Mouse (Mus musculus): Measurements from ENCODE around the gene Nbea.

Nbea gene

DNA sequence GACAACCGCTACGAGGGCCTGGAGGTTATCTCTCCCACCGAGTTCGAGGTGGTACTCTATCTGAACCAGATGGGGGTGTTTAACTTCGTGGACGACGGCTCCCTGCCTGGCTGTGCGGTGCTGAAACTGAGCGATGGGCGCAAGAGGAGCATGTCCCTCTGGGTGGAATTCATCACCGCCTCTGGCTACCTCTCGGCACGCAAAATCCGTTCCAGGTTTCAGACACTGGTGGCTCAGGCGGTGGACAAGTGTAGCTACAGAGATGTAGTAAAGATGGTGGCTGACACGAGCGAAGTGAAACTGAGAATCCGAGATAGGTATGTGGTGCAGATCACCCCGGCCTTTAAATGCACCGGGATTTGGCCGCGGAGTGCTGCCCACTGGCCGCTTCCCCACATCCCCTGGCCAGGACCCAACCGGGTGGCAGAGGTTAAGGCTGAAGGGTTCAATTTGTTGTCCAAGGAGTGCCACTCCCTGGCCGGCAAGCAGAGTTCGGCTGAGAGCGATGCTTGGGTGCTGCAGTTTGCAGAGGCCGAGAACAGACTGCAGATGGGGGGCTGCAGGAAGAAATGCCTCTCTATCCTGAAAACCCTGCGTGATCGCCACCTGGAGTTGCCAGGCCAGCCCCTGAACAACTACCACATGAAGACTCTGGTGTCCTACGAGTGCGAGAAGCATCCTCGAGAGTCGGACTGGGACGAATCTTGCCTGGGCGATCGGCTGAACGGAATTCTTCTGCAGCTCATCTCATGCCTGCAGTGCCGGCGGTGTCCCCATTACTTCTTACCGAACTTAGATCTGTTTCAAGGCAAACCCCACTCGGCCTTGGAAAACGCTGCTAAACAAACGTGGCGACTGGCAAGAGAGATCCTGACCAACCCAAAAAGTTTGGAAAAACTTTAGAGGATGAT lies 400.1 kb downstream of the Nbea start:
- 73% methylated on average over 45 of the region's 45 CpGs for WGBS

DNA sequence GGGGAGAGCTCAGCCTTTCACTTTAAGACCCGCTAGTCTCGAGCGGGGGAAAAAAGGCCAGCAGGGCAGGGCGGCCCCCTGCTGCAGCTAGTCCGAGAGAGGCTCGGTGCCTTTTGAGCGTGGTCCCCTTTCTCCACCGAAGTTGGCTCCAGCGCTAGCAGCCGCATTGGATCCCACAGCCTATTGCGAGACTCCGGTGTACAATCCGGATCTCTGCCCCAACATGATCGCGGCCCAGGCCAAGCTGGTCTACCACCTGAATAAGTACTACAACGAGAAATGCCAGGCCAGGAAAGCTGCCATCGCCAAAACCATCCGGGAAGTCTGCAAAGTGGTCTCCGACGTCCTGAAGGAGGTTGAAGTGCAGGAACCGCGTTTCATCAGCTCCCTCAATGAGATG lies 400.7 kb downstream of the Nbea start:
- WGBS, result 67% methylated on average over 22 of the region's 22 CpGs

DNA sequence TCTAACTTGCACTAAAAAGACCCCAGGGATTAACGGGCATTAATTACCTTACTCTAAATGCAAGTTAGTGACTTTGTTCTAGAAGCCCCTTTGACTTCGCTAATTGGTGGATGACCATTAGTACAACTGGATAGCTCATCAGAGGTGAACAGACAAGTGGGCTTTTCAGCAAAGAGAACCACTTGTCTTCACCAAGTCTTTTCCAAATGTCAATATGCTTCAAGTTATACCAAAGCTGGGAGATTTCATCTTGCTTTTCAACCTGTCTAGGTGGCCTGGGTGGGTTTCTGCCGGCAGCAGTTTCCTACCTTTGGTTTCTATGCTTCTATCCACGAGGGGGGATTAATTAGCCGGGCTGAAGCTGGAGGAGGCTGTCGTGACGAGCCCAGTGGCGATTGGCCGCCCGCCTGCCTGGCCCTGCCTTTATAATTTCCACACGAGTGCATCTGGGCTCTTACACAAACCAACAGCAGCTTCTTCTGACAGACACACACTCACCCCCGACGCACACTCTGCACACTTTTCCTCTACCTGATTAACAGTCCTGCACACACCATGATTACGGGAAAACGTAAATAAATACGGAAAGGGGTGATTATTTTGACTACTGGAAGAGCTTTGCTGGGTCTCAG lies 401.3 kb downstream of the Nbea start, which contains the start of gene Mab21l1:
Mab21l1 (plus strand) TSS at position 455 of the 632 bp plus-strand sequence.
- 59% methylated on average over 16 of the region's 16 CpGs for WGBS

DNA sequence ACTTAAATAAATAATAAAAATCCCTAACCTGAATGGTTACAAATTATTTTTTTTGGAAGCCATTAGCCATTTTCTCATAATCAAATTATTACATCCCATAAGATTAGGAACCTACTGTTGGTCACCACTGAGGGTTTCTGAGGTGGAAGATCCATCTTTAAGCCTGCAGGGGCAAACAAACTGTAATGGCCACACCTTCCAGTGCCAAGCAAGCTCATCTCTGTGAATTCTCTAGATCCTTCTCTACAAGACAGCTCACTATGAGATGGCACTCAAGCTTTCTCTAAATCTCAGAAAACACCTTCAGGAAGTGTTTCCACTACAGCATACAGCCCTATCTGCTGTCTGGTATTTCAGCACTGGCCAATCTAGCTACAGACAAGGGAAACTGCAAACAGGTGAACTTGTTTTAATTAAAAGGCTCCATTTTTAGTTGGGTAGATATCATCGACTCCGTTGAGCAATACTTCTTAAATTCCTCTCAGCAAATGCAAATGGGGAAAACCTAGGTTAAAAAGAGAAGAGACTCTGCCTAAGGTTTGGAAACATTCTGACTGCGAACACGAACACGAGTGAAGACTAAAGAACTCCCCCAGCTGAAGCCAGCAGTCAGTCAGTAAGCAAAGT lies 402.0 kb downstream of the Nbea start:
- WGBS, result 72% methylated on average over 5 of the region's 5 CpGs

DNA sequence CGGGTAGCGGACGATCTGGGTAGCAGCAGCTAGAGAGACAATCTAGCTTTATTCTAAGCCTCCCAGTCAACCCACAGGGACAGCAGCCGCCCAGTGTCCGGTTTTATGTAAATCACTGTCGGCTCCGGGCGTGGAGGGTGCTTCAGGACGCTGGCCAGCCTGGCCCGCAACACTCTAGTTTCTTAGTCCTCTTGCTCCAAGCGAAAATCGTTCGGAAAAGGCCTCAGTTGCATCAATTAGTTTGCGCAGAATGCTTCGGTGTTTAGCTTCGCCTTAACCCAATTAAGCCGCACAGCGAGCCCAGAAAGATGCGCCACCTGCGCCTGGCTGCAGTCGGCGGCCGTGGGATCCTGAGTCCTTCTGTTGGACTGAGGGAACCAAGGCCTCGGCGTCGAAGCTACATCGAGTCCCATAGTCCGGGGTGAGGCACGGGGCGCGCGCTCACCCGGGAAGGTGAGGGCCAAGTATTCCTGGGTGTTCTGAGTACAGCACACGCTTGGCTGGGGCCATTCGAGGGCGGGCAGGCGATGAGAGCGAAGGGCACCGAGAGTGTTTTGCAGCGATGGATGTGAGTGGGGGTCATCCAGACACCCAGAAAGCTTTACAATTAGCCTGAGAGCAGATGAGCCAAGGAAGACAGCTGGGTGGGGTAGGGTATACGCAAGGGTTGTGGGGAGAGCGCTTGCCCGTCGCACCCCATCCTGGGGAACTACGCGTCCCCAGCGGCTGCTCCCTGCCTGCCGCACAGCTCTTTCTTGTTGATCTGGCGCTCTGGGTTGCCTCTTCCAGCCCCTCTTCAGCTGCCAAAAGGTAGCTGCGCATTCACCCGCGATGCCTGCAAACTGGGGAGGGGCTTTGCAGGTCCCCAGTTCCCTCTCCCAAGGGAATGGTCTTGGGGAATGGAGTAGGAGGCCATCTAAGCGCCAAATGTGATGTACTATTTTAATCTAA lies 403.1 kb downstream of the Nbea start:
- 39% methylated on average over 53 of the region's 53 CpGs for WGBS

DNA sequence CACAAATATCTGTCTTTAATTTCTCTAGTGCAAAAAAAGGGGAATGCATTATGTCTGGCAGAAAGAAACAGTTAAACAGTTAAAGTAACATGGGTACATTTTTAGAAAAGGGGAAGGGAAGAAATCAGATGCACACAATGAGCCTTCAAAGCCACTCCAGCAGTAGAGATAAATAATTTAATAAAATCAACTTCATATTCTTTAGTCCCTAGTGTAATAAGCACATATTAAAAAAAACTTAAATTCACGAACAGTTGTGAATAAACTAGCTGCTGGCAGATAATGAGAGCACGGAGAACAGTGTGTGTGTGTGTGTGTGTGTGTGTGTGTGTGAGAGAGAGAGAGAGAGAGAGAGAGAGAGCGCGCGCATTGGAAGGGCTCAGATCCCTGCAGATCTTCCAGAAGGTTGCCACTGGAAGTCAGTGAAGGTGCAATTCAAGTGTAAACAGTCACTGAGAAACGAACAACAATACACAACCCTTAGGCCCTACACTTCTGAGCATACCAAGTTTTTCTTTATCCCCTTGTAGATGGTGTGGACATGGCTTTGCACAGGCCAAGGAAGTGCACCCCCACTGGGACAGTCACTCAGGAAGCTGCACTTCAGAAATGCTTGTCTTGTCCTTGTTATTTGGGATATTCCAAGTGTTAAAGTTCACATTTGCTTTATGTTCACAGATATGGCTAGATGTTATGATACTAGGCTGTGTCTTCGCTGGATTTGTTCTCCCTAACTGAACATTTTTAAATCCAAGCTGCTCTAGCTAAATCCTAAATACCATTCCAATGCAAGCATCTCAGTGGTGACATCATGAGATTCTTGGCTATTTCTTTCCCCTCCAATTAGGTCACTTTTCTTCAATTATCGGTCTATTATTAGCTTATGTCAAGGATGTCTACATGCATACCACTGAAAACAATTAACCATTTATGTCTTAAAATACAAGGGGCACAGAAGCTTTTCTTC lies 404.5 kb downstream of the Nbea start:
- WGBS, result 76% methylated on average over 8 of the region's 8 CpGs

DNA sequence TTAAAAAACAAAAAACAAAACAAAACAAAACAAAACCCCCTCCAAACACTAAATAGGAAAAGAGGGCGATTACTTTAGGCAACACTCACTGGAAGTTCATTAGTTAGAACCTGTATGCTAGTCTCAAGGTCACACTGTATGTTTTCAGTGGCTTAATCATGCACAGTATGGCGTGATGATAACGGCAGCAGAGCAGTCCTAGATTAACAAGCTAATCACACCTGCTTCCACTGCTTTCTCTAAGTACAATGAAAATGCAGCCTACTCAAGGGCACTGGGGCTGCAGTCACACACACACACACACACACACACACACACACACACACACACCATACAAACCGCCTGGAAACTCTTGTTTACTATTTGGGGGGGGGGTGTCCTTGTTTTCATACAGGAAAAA lies 406.0 kb downstream of the Nbea start:
- WGBS, result 90% methylated on average over 4 of the region's 4 CpGs

DNA sequence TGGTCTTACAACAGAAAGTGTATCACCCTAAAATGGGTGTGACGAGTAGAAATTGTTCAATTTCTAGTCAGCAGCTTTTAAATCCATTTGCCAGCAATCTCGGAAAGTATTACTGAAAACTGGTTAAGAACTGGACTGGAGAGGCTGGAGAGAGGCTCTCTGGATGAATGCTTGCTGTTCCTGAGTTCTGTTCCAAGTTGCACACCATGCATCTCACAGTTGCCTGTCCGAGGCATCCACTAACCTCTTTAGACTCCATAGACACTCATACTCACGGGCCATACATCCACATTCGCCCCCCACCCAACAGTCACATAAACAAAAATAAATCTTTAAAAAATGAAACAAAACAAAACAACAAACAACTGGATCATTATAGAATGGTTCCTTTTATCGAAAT lies 407.7 kb downstream of the Nbea start:
- WGBS, result 95% methylated on average over 6 of the region's 6 CpGs

DNA sequence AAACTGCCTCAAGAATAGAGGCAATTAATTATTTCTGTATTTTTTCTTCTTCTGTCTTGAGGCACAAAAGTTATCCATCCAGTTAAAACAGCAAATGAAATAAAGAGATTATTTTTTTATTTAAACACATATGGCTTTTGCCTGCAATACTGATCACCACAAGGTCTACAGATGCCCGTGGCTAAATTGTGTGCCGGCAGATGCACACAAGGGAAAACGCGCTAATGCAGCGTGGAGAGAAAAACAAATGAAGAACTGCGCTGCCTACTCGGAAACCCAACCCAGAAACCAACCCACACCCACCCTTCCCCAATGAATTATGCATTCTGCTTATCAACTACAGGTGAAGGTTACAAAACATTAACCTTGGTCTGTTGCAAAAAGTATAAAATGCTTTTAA lies 408.3 kb downstream of the Nbea start:
- WGBS, result 79% methylated on average over 7 of the region's 7 CpGs

DNA sequence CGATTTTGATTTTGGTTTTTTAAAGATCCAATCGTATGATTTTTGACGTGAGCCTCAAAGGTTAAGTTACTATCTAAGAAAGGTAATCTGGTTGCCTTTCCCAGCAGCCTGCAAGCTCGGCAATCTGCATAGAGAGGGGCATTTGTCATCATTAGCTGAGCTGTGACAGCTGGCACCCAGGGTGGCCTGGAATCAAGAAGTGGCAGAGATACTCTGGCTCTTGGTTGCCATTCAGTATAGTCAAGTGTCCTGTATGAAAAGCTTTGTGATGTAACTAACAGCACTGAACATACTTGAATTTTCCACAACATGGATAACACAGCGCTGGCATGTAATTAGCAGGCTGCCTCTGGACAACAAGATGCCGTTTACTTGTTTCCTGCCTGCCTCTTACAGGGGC lies 409.3 kb downstream of the Nbea start:
- 76% methylated on average over 6 of the region's 6 CpGs for WGBS

DNA sequence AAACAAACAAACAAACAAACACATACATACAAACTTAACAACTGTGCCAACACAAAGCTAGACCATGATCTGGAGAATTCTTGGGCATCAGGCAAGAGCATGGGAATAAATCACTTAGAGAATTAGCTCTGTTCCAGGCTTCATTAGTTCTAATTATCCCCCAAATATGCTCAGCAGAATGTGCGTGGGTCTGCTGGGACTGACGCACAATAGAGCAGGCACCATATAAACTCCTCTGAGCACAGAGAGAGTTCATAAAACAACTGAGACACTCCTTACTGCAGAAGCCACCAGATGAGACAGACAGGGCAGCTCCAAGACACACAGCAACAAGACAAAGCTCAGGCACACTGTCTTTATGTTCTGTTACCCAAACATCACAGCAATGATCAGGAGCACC lies 414.2 kb downstream of the Nbea start:
- WGBS, result 85% methylated on average over 2 of the region's 2 CpGs

DNA sequence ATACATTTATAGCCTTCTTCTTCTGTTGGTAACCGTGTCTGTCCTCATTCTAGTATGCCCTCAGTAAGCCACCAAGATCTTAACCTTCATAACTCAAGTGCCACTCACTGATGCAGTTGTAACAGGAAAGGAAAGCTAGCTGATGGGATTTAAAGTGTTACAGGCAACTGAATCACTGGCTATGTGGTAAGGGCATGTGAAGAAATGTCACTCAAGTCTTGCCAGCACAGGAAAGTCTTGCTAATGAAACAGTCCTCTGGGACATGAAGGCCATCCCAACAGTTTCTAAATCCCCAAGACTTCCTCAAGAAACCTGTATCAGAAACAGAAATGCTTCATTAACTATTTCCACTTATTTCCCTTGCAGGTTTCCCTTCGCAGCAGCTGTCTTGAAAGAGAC lies 414.8 kb downstream of the Nbea start:
- WGBS, result 81% methylated on average over 2 of the region's 2 CpGs

DNA sequence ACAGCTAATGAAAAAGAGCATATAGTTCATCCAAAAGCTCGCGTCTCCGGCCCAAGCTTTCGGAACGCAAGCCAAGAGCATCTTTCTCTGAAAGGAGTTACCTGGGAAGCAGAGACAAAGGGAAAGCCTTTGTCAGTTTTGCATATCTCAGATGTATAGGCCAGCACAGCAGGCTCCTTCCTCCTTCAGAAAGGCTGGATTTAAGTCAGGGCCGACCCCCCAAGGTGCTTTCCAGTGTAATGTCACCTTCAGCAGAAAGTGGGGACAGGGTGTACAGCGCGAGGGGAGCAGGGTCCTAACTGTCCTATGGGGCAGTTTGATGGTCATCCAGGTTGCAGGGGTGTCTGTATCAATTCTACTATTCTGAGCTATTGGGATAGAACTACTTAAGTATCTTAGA lies 419.9 kb downstream of the Nbea start:
- 75% methylated on average over 8 of the region's 8 CpGs for WGBS

DNA sequence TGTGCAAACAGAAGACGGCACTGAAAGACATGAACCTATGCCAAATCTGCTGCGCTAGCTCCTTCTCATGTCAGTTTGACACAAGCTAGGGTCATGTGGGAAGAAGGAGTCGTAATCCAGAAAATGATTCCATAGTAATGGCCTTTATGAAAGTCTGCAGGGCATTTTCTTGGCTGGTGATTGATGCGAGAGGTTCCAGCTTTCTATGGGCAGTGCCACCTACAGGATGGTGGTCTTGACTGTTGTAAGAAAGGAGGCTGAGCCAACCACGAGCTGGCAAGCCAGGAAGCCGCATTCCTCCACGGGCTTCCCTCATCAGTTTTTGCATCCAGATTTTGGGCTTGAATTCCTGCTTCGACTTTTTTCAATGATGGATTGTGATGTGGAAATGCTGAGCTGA lies 425.2 kb downstream of the Nbea start:
- WGBS, result 48% methylated on average over 8 of the region's 8 CpGs

DNA sequence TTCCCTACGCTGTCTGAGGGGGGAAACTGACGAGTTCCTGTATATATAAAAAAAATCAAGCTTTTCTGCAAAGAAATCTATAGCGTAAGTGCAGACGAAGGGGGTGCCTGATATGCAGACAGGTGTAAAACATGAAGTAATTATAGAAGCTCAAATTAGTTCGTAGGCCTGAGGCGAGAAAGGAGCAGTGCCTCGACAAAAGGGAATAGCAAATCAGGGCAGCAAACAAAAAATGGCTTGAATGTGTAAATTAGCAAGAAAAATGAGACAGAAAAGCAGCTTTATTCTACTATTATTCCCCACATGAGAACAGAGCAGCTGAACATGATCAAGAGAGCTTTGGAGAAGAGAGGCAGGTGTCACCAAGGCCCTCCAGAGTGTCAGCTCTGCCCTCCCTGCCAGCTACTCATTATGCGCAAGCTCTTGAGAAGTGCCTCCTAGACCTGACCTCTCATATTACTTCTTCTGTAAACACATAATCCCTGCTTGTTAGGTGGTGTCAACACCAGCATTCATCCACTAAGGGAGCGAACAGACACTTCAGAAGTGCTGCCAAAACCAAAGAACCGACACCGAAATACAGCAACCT lies 426.8 kb downstream of the Nbea start:
- WGBS, result 41% methylated on average over 11 of the region's 11 CpGs

DNA sequence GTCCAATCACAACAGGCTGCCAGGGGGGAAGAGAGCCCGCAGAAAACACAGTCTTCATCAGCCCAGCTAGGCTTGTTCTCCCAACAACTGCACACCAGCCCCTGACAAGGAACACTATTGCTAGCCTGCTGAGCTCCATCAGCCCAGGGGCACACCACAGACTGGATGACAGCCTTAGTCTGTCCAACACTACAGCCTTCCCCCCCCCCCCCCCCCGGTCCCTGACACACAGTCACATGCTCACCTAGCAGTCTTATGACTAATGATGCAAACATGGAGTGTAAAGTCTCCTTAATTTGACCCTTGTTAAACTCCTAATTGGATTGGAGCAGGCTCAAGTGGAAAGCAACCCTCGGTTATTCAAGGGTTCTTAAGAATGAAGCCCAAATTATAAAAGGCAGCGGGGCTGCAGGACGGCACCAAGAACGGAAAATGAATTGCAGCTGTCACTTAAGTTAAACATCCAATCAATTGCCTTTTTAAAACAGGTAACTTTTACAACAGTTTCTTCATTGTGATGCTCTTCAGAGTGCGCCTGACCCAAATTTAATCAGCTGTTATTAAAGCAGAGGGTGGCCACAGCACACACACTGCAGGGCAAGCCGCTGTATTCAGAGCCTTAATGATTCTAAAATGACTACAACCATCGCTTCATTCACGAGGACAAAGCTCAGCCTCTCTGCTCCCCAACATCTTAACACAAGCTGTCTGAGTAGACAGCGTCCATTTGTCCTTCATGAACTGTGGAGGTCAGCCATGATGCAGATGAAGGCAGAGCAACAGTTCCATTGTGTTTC lies 427.5 kb downstream of the Nbea start:
- WGBS, result 39% methylated on average over 11 of the region's 11 CpGs

DNA sequence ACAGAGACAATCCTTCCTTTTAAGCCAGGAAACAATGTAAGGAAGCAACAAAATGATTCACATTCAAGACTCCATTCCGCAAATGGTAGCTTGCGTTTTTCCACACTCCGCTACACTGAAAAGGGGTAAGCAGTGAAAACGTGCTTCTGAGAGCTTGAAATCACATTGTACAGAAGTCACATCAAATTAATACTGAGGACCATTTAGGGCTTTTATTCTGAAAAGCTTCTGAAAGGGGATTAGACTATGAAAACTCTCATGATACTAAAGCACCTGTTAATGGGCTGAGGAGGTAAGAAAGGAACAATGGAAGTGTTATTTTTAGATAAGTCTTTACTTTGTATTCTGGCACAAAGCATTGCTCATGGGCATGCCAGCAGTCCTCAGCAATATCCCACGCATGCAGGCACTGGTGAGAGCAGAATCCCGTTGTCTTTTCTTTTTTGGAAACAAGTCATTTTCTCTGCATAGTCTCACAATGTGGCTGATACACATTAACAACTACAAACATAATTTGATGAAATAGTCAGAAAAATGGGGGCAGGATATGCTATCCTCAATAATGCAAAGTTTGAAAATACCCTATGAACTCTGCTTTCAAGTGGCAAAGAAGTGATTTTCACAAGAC lies 428.4 kb downstream of the Nbea start:
- WGBS, result 44% methylated on average over 6 of the region's 6 CpGs

DNA sequence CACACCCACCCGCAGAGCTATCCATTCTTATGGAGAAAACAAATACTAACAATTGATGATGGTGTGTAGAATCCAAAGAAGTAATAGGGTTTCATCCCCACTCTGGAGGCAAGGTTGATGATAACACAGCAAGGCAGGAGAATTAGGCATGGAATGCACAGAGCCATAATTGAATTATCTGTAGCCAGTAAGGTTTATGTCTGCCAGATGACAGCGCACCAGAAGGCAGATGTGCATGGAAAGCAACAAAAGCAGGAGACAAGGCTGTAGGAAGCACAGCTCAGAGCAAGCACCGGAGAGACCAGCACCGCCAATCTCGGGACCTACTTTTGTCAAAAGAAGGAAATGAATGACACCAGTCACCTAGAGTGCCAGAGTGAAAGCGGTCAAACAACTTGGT lies 429.6 kb downstream of the Nbea start:
- WGBS, result 94% methylated on average over 6 of the region's 6 CpGs

DNA sequence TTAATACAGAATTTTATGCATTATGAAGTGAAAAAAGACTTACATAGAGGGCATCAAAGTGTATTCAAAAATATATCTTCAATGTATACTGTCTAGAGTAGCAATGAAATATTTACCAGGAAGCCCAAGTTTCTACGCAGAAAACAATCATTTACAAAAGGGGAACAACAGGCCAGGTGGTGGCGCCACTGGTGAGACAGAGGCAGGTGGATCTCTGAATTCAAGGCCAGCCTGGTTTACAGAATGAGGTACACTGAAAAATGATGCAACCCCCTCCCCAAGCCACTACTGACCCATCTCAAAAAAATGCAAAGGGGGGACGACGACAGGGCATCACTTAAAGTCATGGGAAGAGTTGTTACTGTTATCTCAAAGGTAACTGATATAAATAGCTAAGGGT lies 430.9 kb downstream of the Nbea start:
- 89% methylated on average over 4 of the region's 4 CpGs for WGBS

All from cerebral cortex, adult 2 months (tissue).